Mouse (Mus musculus) adrenal gland, postnatal 0 days (tissue): ENCODE results near the gene Comtd1. TPM values are rescaled to one million over a fixed set of nuclear protein-coding genes. Genes with fewer than 3 reads are reported as not detected.

ENCODE experiments used
- polyA plus RNA-seq: library from polyadenylated mRNA; unstranded; fragments of >200 nt; fragmentation: Nextera tagmentation; extraction: Ambion mirVana; gene quantifications from 2 replicates; pipeline ENCODE4 v1.2.1, GENCODE M21; 2015

The Comtd1 gene
- polyA plus RNA-seq = 34.4 and 63.1 TPM in 2 replicates

GRCm38 (mm10) chr14:21848166-21849154, at the start of gene Comtd1:
TSS of gene Comtd1 (minus strand) at chr14:21848977.

GRCm38 (mm10) chr14:21824938-21825337, 23.8 kb downstream of the Comtd1 start, which contains the start of gene Vdac2:
TSS of gene Vdac2 (plus strand) at chr14:21825238.

Other genes with a start within 250 kb of the Comtd1 start
- 0.30 and 0.50 TPM in 2 replicates for gene Dupd1, start 134.4 kb downstream of the Comtd1 start, polyA plus RNA-seq
- 7.6 and 12.3 TPM in 2 replicates for gene Samd8, start 98.4 kb downstream of the Comtd1 start, polyA plus RNA-seq
- 0.28 and 0.36 TPM in 2 replicates for gene Dusp13, start 97.8 kb downstream of the Comtd1 start, polyA plus RNA-seq
- gene Vdac2, start 23.7 kb downstream of the Comtd1 start, polyA plus RNA-seq = 164 and 233 TPM in 2 replicates
- 18.3 and 19.2 TPM in 2 replicates for gene Zfp503, start 140.6 kb upstream of the Comtd1 start, polyA plus RNA-seq
- gene Lrmda, start 170.7 kb upstream of the Comtd1 start, polyA plus RNA-seq = 0.50 and 0.81 TPM in 2 replicates